Mouse (Mus musculus): ENCODE measurements around the gene Marc1. TPM values are rescaled to one million over a fixed set of nuclear protein-coding genes. Genes with fewer than 3 reads are reported as not detected.

The Marc1 gene
- polyA plus RNA-seq, 1 experiment from 2014 or later: 40.0 TPM

GRCm38 (mm10) chr1:184817768-184818167 is 6.7 kb upstream of the Marc1 start:
- Histone ChIP-seq H3K27me3 (no peaks in the 10 kb centered on the region), H3K4me1 (replicated peaks) (no peaks in the 10 kb centered on the region), H3K36me3 (replicated peaks) (peaks cover 67% of the 10 kb centered on the region), H3K27ac (replicated peaks) (no peak overlapping the region), H3K4me2 (no peak overlapping the region), H3K4me3 (replicated peaks) (no peak overlapping the region), H3K9ac (no peak overlapping the region), H3K9me3 (replicated peaks) (no peaks in the 10 kb centered on the region)
- 68% methylated on average over 6 of the region's 6 CpGs for WGBS (ENCODE audit: insufficient replicate concordance)
- ATAC-seq (ENCODE audit: insufficient read depth): no peak

GRCm38 (mm10) chr1:184811716-184812250 is 670 bp upstream of the Marc1 start:
- H3K4me2 ChIP-seq: 0 out of 2 replicates have a peak overlapping the region, but pooled peaks have one; percentile 46
- WGBS (ENCODE audit: insufficient replicate concordance): 62% methylated on average over 8 of the region's 8 CpGs
- H3K4me3 ChIP-seq (replicated peaks): no peak overlapping the region
- peaks cover 25% of the 10 kb centered on the region; the same call in 1 of the 2 replicates for H3K36me3 ChIP-seq (replicated peaks)
- ATAC-seq (ENCODE audit: insufficient read depth): no peak
- H3K9me3 ChIP-seq (replicated peaks): no peaks in the 10 kb centered on the region
- H3K27ac ChIP-seq (replicated peaks): peak overlapping the region; percentile 14; the same call in 1 of the 2 replicates
- H3K4me1 ChIP-seq (replicated peaks): peaks cover 16% of the 10 kb centered on the region
- H3K27me3 ChIP-seq: peaks cover 18% of the 10 kb centered on the region
- H3K9ac ChIP-seq: no peak overlapping the region

GRCm38 (mm10) chr1:184809578-184810001 is 1.5 kb downstream of the Marc1 start:
- H3K9me3 ChIP-seq (replicated peaks): no peaks in the 10 kb centered on the region
- H3K4me2 ChIP-seq: peak overlapping the region; percentile 46
- 58% methylated on average over 6 of the region's 6 CpGs for WGBS (ENCODE audit: insufficient replicate concordance)
- peak overlapping the region; percentile 52 for H3K4me3 ChIP-seq (replicated peaks)
- H3K36me3 ChIP-seq (replicated peaks): peaks cover 12% of the 10 kb centered on the region; the same call in 1 of the 2 replicates
- peaks cover 20% of the 10 kb centered on the region for H3K4me1 ChIP-seq (replicated peaks)
- H3K9ac ChIP-seq: no peak overlapping the region
- H3K27me3 ChIP-seq: peaks cover 18% of the 10 kb centered on the region
- H3K27ac ChIP-seq (replicated peaks): peak overlapping the region; percentile 65
- peak; percentile 35 for ATAC-seq (ENCODE audit: insufficient read depth)

- Histone ChIP-seq H3K4me2 (peak overlapping the region; percentile 46), H3K27ac (replicated peaks) (peak overlapping the region; percentile 65), H3K9ac (no peak overlapping the region), H3K36me3 (replicated peaks) (peaks cover 12% of the 10 kb centered on the region; the same call in 1 of the 2 replicates), H3K4me3 (replicated peaks) (no peak overlapping the region; the same call in 1 of the 2 replicates), H3K27me3 (peaks cover 18% of the 10 kb centered on the region), H3K9me3 (replicated peaks) (no peaks in the 10 kb centered on the region), H3K4me1 (replicated peaks) (peaks cover 20% of the 10 kb centered on the region)
- ATAC-seq (ENCODE audit: insufficient read depth): no peak
- 59% methylated on average over 17 of the region's 17 CpGs for WGBS (ENCODE audit: insufficient replicate concordance)
Measured at GRCm38 (mm10) chr1:184808418-184809012, 2.6 kb downstream of the Marc1 start.

- Histone ChIP-seq H3K9ac (no peak overlapping the region), H3K27me3 (peaks cover 18% of the 10 kb centered on the region), H3K9me3 (replicated peaks) (no peaks in the 10 kb centered on the region), H3K27ac (replicated peaks) (peak overlapping the region; percentile 65), H3K4me3 (replicated peaks) (no peak overlapping the region), H3K4me2 (peak overlapping the region; percentile 23), H3K36me3 (replicated peaks) (peaks cover 7% of the 10 kb centered on the region; the same call in 1 of the 2 replicates), H3K4me1 (replicated peaks) (peaks cover 20% of the 10 kb centered on the region)
- no peak for ATAC-seq (ENCODE audit: insufficient read depth)
- WGBS (ENCODE audit: insufficient replicate concordance): 26% methylated on average over 15 of the region's 15 CpGs
Measured at GRCm38 (mm10) chr1:184807627-184808417, 3.3 kb downstream of the Marc1 start.

GRCm38 (mm10) chr1:184807123-184807522 is 4.0 kb downstream of the Marc1 start:
- H3K9me3 ChIP-seq (replicated peaks): no peaks in the 10 kb centered on the region
- H3K27ac ChIP-seq (replicated peaks): no peak overlapping the region
- WGBS (ENCODE audit: insufficient replicate concordance): 38% methylated on average over 7 of the region's 7 CpGs
- H3K4me2 ChIP-seq: no peak overlapping the region
- H3K27me3 ChIP-seq: peaks cover 18% of the 10 kb centered on the region
- no peak for ATAC-seq (ENCODE audit: insufficient read depth)
- peaks cover 4% of the 10 kb centered on the region for H3K36me3 ChIP-seq (replicated peaks)
- H3K4me3 ChIP-seq (replicated peaks): no peak overlapping the region
- H3K4me1 ChIP-seq (replicated peaks): peaks cover 20% of the 10 kb centered on the region
- no peak overlapping the region for H3K9ac ChIP-seq

GRCm38 (mm10) chr1:184805749-184806148 is 5.4 kb downstream of the Marc1 start:
- no peak overlapping the region for H3K27ac ChIP-seq (replicated peaks)
- H3K36me3 ChIP-seq (replicated peaks): peaks cover 13% of the 10 kb centered on the region
- no peaks in the 10 kb centered on the region for H3K9me3 ChIP-seq (replicated peaks)
- 64% methylated on average over 4 of the region's 4 CpGs for WGBS (ENCODE audit: insufficient replicate concordance)
- H3K4me3 ChIP-seq (replicated peaks): no peak overlapping the region
- H3K9ac ChIP-seq: no peak overlapping the region
- H3K27me3 ChIP-seq: peaks cover 10% of the 10 kb centered on the region
- ATAC-seq (ENCODE audit: insufficient read depth): no peak
- H3K4me1 ChIP-seq (replicated peaks): peaks cover 20% of the 10 kb centered on the region
- H3K4me2 ChIP-seq: no peak overlapping the region

GRCm38 (mm10) chr1:184793163-184793876 is 17.8 kb downstream of the Marc1 start:
- H3K4me1 ChIP-seq (replicated peaks): 0 out of 2 replicates have a peak, but pooled peaks cover 3% of the 10 kb centered on the region
- peak overlapping the region; percentile 29; the same call in 1 of the 2 replicates for H3K4me2 ChIP-seq
- H3K36me3 ChIP-seq (replicated peaks): peaks cover 4% of the 10 kb centered on the region; the same call in 1 of the 2 replicates
- peak; percentile 45; the same call in 1 of the 2 replicates for ATAC-seq (ENCODE audit: insufficient read depth)
- no peak overlapping the region for H3K27ac ChIP-seq (replicated peaks)
- H3K9ac ChIP-seq: no peak overlapping the region
- H3K4me3 ChIP-seq (replicated peaks): no peak overlapping the region
- H3K27me3 ChIP-seq: 0 out of 2 replicates have a peak, but pooled peaks cover 5% of the 10 kb centered on the region
- 13% methylated on average over 27 of the region's 27 CpGs for WGBS (ENCODE audit: insufficient replicate concordance)
- H3K9me3 ChIP-seq (replicated peaks): no peaks in the 10 kb centered on the region

- no peak for ATAC-seq (ENCODE audit: insufficient read depth)
- Histone ChIP-seq H3K36me3 (replicated peaks) (no peaks in the 10 kb centered on the region; the same call in 1 of the 2 replicates), H3K4me2 (no peak overlapping the region), H3K4me3 (replicated peaks) (no peak overlapping the region), H3K4me1 (replicated peaks) (peaks cover 6% of the 10 kb centered on the region; the same call in 1 of the 2 replicates), H3K27ac (replicated peaks) (no peak overlapping the region), H3K9ac (no peak overlapping the region), H3K27me3 (0 out of 2 replicates have a peak, but pooled peaks cover 5% of the 10 kb centered on the region), H3K9me3 (replicated peaks) (no peaks in the 10 kb centered on the region)
- WGBS (ENCODE audit: insufficient replicate concordance): 6% methylated on average over 2 of the region's 2 CpGs
Measured at GRCm38 (mm10) chr1:184791109-184791508, 20.0 kb downstream of the Marc1 start.

- Histone ChIP-seq H3K4me1 (replicated peaks) (peaks cover 20% of the 10 kb centered on the region), H3K4me3 (replicated peaks) (no peak overlapping the region), H3K27ac (replicated peaks) (no peak overlapping the region), H3K9me3 (replicated peaks) (no peaks in the 10 kb centered on the region), H3K9ac (no peak overlapping the region), H3K27me3 (0 out of 2 replicates have a peak, but pooled peaks cover 5% of the 10 kb centered on the region), H3K36me3 (replicated peaks) (no peaks in the 10 kb centered on the region), H3K4me2 (no peak overlapping the region)
- no peak for ATAC-seq (ENCODE audit: insufficient read depth)
- WGBS (ENCODE audit: insufficient replicate concordance): 35% methylated on average over 13 of the region's 13 CpGs
Measured at GRCm38 (mm10) chr1:184786376-184787151, 24.5 kb downstream of the Marc1 start.

All from liver, embryonic 15.5 days (tissue).